Mouse (Mus musculus) embryonic facial prominence, embryonic 15.5 days (tissue): ENCODE data around the gene Lmo4. TPM values are rescaled to one million over a fixed set of nuclear protein-coding genes. Genes with fewer than 3 reads are reported as not detected.

Source experiments
- ATAC-seq: fragments of 200-750 bp; cut with Nextera tagmentation; 2 replicates; pipeline ENCODE4 v1.8.0; 2017; ENCODE audit warnings: low read depth, moderate TSS enrichment; ENCODE audit not compliant: insufficient number of reproducible peaks, low FRiP score, low TSS enrichment
- H3K27ac ChIP-seq: fragments of 300-500 bp; sonication (generic); replicated peaks from 2 replicates; pipeline ENCODE4 v1.5.1; 2015; ENCODE audit warnings: mild to moderate bottlenecking, inconsistent platforms
- H3K27me3 ChIP-seq: fragments of 300-500 bp; sonication (generic); 2 replicates; pipeline ENCODE4 v1.6.1; 2015; ENCODE audit warnings: inconsistent platforms
- H3K36me3 ChIP-seq: fragments of 300-500 bp; sonication (generic); 2 replicates; pipeline ENCODE4 v1.6.1; 2015; ENCODE audit warnings: mild to moderate bottlenecking, inconsistent platforms
- H3K4me1 ChIP-seq: fragments of 300-500 bp; sonication (generic); 2 replicates; pipeline ENCODE4 v1.6.1; 2015; ENCODE audit warnings: inconsistent platforms
- H3K4me2 ChIP-seq: fragments of 300-500 bp; sonication (generic); replicated peaks from 2 replicates; pipeline ENCODE4 v1.6.1; 2015; ENCODE audit warnings: mild to moderate bottlenecking, inconsistent platforms
- H3K4me3 ChIP-seq: fragments of 300-500 bp; sonication (generic); replicated peaks from 2 replicates; pipeline ENCODE4 v1.5.1; 2015; ENCODE audit warnings: mild to moderate bottlenecking, inconsistent platforms
- H3K9ac ChIP-seq: fragments of 300-500 bp; sonication (generic); 2 replicates; pipeline ENCODE4 v1.6.1; 2015; ENCODE audit warnings: inconsistent platforms
- H3K9me3 ChIP-seq: fragments of 300-500 bp; sonication (generic); replicated peaks from 2 replicates; pipeline ENCODE4 v1.6.1; 2016; ENCODE audit warnings: inconsistent platforms
- WGBS: fragments of 180-500 bp; shearing (Covaris S2); methylation state at CpG from one replicate; pipeline ENCODE4 v1.1.7; 2015; 5-methylcytosine and 5-hydroxymethylcytosine counted together
- polyA plus RNA-seq: library from polyadenylated mRNA; unstranded; fragments of >200 nt; fragmentation: Nextera tagmentation; extraction: Ambion mirVana; gene quantifications from 2 replicates; pipeline ENCODE4 v1.2.1, GENCODE M21; 2015

Lmo4 gene
- polyA plus RNA-seq, 1 experiment from 2014 or later: 105 TPM

DNA sequence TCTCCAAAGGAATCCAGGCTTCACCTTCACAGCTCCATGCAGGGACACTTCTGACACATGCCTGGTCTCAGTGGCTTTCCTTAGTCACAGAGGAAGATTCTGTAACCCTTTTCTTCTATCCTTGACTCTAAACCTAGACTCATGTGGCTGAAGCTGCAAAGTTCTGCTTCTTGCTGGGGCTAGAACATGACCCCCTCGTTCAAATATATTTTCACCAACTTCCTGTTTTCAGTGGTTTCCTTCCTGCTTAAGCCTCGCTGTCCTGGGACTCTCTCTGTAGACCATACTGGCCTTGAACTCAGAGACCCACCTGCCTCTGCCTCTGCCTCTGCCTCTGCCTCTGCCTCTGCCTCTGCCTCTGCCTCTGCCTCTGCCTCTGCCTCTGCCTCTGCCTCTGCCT lies 34.5 kb downstream of the Lmo4 start:
- Histone ChIP-seq H3K9me3 (no peaks in the 10 kb centered on the region), H3K36me3 (no peaks in the 10 kb centered on the region), H3K4me1 (no peaks in the 10 kb centered on the region), H3K27me3 (no peaks in the 10 kb centered on the region), H3K27ac (no peak overlapping the region), H3K4me2 (no peak overlapping the region), H3K9ac (no peak overlapping the region), H3K4me3 (no peak overlapping the region)
- WGBS: 80% methylated on average over 2 of the region's 2 CpGs
- ATAC-seq: no peak

DNA sequence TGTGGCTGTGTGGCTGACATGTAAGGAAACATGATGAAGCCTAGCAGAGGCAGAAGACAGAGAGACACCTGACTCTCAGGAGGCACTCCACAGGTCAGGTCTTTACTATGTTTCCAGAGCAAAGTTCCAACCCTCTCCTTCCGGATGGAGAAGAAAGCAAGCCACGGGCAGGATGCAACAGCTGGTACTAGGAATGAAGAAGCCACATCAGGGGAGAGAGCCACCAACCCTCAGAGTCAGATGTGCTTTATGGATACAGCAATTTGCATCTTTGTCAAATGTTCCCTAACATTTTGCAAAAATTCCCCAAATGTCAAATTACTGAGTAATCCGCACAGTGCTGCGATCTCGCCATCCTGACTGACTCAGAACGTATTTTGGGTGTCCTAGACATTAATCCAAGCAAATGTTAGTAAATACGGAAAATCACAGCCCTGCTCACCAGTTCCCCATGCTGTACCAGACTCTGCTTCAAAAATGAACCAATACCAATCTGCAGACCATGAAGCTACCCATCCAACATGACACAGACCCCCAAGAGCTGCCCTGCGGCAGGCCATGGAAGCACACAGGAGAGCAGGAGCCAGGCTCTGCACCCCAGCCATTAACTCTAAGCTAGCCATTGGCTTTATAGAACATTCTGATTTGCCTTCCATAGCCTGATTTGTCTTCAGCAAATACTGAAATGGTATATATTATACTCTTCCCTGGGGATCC lies 38.4 kb downstream of the Lmo4 start:
- Histone ChIP-seq H3K4me1 (peaks cover 14% of the 10 kb centered on the region; the same call in 1 of the 2 replicates), H3K36me3 (no peaks in the 10 kb centered on the region), H3K9ac (no peak overlapping the region), H3K27ac (no peak overlapping the region), H3K27me3 (no peaks in the 10 kb centered on the region), H3K4me2 (no peak overlapping the region), H3K4me3 (no peak overlapping the region), H3K9me3 (no peaks in the 10 kb centered on the region)
- 74% methylated on average over 8 of the region's 8 CpGs for WGBS
- no peak for ATAC-seq

DNA sequence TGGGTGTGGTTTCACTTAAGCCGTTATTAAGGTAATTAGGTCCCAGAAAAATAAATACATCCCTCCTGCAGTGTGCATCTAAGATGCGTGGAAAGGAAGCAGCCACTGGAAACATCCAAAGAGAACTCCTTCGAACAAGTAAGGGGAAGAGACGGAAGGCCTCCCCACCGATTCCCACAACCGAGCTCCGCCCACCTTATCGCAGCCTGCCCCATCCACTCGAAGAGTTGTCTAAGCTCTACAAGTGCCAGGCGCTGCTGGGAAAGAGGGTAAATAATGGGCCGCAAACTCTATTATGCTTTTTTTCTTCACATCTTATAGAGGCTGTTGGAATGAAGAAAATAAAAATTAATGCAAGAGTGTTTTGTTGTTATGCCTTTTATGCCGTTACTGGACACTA lies 39.6 kb downstream of the Lmo4 start:
- ATAC-seq: no peak
- no peak overlapping the region for H3K4me3 ChIP-seq
- 64% methylated on average over 12 of the region's 12 CpGs for WGBS
- no peaks in the 10 kb centered on the region for H3K27me3 ChIP-seq
- no peaks in the 10 kb centered on the region for H3K36me3 ChIP-seq
- H3K9me3 ChIP-seq: no peaks in the 10 kb centered on the region
- no peak overlapping the region for H3K27ac ChIP-seq
- H3K9ac ChIP-seq: no peak overlapping the region
- H3K4me2 ChIP-seq: no peak overlapping the region
- H3K4me1 ChIP-seq: peaks cover 14% of the 10 kb centered on the region; the same call in 1 of the 2 replicates

DNA sequence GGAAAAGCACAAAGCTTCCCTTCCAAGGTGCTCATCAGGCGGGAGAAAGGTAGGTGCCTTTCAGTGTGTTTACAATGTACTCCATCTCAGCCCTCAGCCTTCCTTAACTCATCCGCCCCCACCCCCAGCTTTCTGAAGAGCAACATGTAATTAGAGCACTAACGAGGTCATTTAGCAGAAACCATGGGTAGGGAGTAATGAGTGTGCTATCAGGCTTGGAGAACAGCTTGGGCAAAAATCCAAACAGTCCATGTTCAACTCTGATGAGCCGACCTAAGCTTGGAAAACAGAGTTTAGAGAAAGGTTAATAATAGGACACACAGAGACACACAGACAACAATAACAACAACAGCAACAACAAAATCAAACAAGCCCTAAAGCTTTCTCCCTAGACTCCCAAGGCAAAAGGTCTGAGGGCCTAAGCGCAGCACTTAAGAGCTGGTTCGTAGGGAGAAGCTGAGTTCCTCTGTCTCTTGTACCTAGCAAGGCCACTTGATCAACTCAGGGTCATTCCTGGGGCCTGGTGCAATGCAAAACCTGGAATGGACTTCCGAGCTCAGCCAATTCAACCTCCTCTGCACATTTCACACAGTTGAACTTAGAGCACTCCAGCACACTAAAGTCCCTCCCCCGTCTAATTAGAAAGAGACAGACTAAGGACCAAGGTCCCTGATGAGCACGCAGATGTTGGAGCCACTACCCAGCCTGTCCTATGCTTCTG lies 40.2 kb downstream of the Lmo4 start:
- 53% methylated on average over 9 of the region's 9 CpGs for WGBS
- no peak for ATAC-seq
- Histone ChIP-seq H3K9ac (no peak overlapping the region), H3K27me3 (no peaks in the 10 kb centered on the region), H3K4me2 (no peak overlapping the region), H3K4me1 (peaks cover 14% of the 10 kb centered on the region; the same call in 1 of the 2 replicates), H3K4me3 (no peak overlapping the region), H3K9me3 (no peaks in the 10 kb centered on the region), H3K27ac (no peak overlapping the region), H3K36me3 (no peaks in the 10 kb centered on the region)

DNA sequence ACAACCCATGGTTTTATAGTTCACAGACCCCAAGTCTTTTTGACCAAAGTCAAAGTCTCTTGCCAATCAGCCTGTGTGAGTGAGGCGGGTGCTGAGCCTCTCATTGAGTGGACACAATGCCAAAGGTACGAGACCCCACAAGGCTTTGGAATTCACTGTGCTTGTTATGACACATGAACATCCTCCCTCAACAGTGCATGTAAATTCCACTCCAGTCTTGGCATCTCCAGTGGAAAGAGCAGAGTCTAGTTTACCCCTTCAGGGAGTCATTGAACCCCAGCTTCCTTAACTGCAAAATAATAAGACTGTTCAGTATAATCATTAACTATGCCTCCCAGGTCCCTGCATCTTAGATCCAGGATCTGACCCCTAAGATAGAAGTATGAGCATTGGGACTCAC lies 41.3 kb downstream of the Lmo4 start:
- no peak for ATAC-seq
- Histone ChIP-seq H3K36me3 (no peaks in the 10 kb centered on the region), H3K27me3 (no peaks in the 10 kb centered on the region)

DNA sequence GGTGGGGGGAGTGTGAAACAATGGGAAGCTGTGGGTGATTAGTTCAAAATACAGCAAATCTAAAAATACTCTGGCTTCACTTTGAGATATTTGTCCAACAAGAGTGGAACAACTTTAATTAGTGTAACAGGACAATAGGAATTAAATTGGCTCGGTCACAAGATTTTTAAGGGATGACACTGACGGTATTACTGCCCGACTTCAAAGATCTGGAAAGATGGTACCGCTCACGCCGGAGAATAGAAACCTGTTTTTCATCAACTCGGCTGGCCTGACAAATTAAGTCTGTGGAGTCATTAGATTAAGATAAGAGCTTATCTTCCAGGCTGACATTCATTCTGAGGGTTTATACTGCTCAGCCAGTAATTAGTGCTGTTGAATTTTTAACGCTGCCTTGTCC lies 42.9 kb downstream of the Lmo4 start:
- no peak overlapping the region for H3K4me3 ChIP-seq
- peaks cover 14% of the 10 kb centered on the region; the same call in 1 of the 2 replicates for H3K4me1 ChIP-seq
- no peak for ATAC-seq
- no peak overlapping the region for H3K4me2 ChIP-seq
- H3K27me3 ChIP-seq: no peaks in the 10 kb centered on the region
- H3K9ac ChIP-seq: no peak overlapping the region
- no peak overlapping the region for H3K27ac ChIP-seq
- 11% methylated on average over 8 of the region's 8 CpGs for WGBS
- no peaks in the 10 kb centered on the region for H3K9me3 ChIP-seq
- H3K36me3 ChIP-seq: no peaks in the 10 kb centered on the region

More for the DNA sequence above, 41.3 kb downstream of the Lmo4 start:
- Histone ChIP-seq H3K4me1 (peaks cover 14% of the 10 kb centered on the region; the same call in 1 of the 2 replicates), H3K4me2 (no peak overlapping the region), H3K4me3 (no peak overlapping the region), H3K27ac (no peak overlapping the region), H3K9ac (no peak overlapping the region), H3K9me3 (no peaks in the 10 kb centered on the region)
- WGBS: 92% methylated on average over 2 of the region's 2 CpGs

DNA sequence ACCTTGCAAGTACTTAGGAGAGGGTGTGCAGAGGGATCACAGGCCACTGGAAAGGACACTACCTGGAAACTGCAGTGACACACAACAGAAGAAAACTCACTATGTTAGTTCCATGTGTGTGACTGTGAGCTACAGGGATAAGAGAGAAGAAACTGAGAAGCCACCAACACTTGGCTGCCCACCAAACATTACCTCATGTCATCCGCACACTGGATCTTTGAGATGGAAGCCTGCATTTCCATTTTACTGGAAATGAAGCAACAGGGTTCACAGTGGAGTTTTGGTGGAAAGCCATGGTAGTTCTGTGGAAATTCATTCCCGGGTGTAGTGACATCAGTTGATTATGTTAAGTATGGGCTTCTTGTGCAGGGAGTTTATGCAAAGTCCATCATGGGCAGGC lies 43.8 kb downstream of the Lmo4 start:
- no peak overlapping the region for H3K27ac ChIP-seq

DNA sequence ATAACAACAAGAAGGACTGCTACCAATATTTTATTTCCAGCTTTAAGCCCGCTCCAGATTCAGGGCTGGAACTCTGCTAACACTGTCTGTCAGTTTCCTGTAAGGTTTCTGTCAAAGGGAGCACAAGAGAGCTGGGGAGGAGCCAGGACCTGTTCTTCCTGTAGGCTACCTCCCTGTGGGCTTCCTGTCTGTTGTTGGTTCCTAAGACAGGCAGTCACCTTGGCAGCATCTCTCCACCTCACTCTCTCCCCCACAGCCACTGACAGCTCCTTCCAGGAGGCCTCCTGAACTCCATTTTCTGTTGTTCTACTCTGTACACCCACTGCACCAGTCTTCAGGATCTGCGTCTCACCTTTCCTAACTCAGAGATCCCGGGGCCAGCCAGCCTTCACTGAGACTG lies 49.3 kb downstream of the Lmo4 start:
- no peaks in the 10 kb centered on the region for H3K4me1 ChIP-seq
- no peak overlapping the region for H3K4me3 ChIP-seq
- no peak overlapping the region for H3K9ac ChIP-seq
- H3K9me3 ChIP-seq: no peaks in the 10 kb centered on the region
- no peaks in the 10 kb centered on the region for H3K27me3 ChIP-seq
- H3K4me2 ChIP-seq: no peak overlapping the region
- 61% methylated on average over 3 of the region's 3 CpGs for WGBS
- no peaks in the 10 kb centered on the region for H3K36me3 ChIP-seq
- no peak overlapping the region for H3K27ac ChIP-seq
- ATAC-seq: no peak

More for the DNA sequence above, 43.8 kb downstream of the Lmo4 start:
- Histone ChIP-seq H3K27me3 (no peaks in the 10 kb centered on the region), H3K36me3 (no peaks in the 10 kb centered on the region), H3K4me3 (no peak overlapping the region), H3K4me1 (peaks cover 14% of the 10 kb centered on the region; the same call in 1 of the 2 replicates), H3K4me2 (no peak overlapping the region), H3K9me3 (no peaks in the 10 kb centered on the region), H3K9ac (no peak overlapping the region)
- 70% methylated on average over 2 of the region's 2 CpGs for WGBS
- no peak for ATAC-seq

DNA sequence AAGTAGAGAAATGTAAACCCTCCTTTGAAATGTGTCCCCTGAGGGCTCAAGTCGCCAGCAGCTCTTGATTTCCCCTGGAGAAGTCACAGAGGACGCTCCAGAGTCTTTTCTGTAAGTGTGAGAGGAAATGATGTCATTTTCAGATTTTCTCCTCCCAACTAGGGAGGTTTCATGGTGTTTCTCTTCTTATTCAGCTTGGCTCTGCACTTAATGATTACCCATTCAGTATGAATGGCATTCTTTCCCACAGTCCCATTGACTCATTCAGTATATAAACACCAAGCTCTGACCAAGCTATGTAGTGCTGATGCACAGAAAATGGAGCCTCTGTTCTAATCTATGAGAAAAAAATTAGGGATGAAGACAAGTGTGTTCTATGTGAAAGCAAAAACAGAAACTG lies 51.6 kb downstream of the Lmo4 start:
- no peak overlapping the region for H3K4me3 ChIP-seq
- no peak overlapping the region for H3K27ac ChIP-seq
- H3K4me2 ChIP-seq: no peak overlapping the region
- no peaks in the 10 kb centered on the region for H3K4me1 ChIP-seq
- H3K9ac ChIP-seq: no peak overlapping the region
- no peaks in the 10 kb centered on the region for H3K27me3 ChIP-seq
- ATAC-seq: no peak
- H3K36me3 ChIP-seq: no peaks in the 10 kb centered on the region
- no peaks in the 10 kb centered on the region for H3K9me3 ChIP-seq
- WGBS: 30% methylated on average over 2 of the region's 2 CpGs

DNA sequence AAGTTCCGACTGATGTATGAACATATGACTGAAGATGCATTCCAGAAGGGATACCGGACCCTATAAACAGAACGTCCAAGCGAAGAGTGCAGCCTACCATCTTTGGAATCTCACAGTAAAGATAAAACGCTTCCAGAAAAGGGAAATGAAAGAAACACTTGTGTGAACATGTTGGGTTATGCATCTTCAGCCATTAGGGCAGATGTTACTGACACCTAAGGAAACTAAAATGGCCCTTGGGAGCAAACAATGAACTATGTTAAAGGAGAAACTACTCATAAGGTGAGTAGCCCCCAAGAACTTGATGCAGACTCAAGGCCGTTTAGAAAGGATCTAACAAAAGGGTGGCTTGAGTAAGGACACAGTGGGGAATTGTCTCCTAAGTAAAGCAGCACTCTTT lies 54.0 kb downstream of the Lmo4 start:
- Histone ChIP-seq H3K9me3 (no peaks in the 10 kb centered on the region), H3K27me3 (no peaks in the 10 kb centered on the region), H3K36me3 (no peaks in the 10 kb centered on the region), H3K4me1 (no peaks in the 10 kb centered on the region), H3K27ac (no peak overlapping the region), H3K9ac (no peak overlapping the region), H3K4me3 (no peak overlapping the region), H3K4me2 (no peak overlapping the region)
- WGBS: 85% methylated on average over 6 of the region's 6 CpGs
- no peak for ATAC-seq

DNA sequence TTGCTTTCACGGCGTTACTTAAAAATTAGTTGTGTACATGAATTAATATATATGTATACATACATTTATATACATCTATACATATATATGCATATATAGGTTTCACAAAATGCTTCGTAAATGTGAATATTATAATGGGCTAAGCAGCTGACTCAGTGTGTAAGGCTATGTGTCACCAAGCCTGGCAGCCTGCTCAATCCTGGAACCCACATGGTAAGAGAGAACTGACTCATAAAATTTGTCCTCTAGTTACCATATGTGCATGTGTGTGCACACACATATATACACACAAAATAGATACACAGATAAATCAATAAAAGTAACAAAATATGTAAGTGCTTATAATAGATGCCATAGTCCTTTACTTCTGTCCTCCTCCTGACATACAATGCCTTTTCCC lies 56.8 kb downstream of the Lmo4 start:
- ATAC-seq: no peak
- WGBS: 89% methylated on average over 3 of the region's 3 CpGs

More for the DNA sequence above, 56.8 kb downstream of the Lmo4 start:
- Histone ChIP-seq H3K4me2 (no peak overlapping the region), H3K36me3 (no peaks in the 10 kb centered on the region), H3K9ac (no peak overlapping the region), H3K27me3 (no peaks in the 10 kb centered on the region), H3K9me3 (no peaks in the 10 kb centered on the region), H3K4me1 (no peaks in the 10 kb centered on the region), H3K4me3 (no peak overlapping the region), H3K27ac (no peak overlapping the region)
